7 mouse cellular contexts compared by ENCODE assay signal in genomic region chr5:100499831-100500304, GRCm38 (mm10). TPM values are rescaled to one million over a fixed set of nuclear protein-coding genes. Genes with fewer than 3 reads are reported as not detected.
DNase-seq lines count a peak whose midpoint lies in the region.

No protein-coding gene starts in this region.

- no peaks in the 10 kb centered on the region for H3K27me3 ChIP-seq in forebrain, embryonic 10.5 days (ENCODE audit: poor library complexity, severe bottlenecking)
- no peaks in the 10 kb centered on the region for H3K27me3 ChIP-seq in hindbrain, embryonic 10.5 days (ENCODE audit: insufficient read depth, poor library complexity, severe bottlenecking)

- no peak overlapping the region for H3K27ac ChIP-seq in brown adipose tissue, adult 24 weeks (replicated peaks; ENCODE audit: low read depth, low read length)
- H3K27ac ChIP-seq in forebrain, embryonic 10.5 days: peak overlapping the region; percentile 88
- peak overlapping the region; percentile 89 for H3K27ac ChIP-seq in hindbrain, embryonic 10.5 days

- intact Hi-C loops in left cerebral cortex, postnatal 25 days (cut with DNase I): loop anchor here (1.0 to 2.0 kb wide), 3 partner anchors 18 to 84 kb away; partner anchors contain the start of genes Cops4 and Sec31a

- peak overlapping the region; percentile 71 for H3K4me3 ChIP-seq in brown adipose tissue, adult 24 weeks (ENCODE audit: insufficient read depth, low read depth, low read length)
- H3K4me3 ChIP-seq in forebrain, embryonic 10.5 days: peak overlapping the region; percentile 90
- peak overlapping the region; percentile 87 for H3K4me3 ChIP-seq in hindbrain, embryonic 10.5 days

- peaks cover 3% of the 10 kb centered on the region for H3K4me1 ChIP-seq in brown adipose tissue, adult 24 weeks (ENCODE audit: control insufficient read depth, insufficient read depth, insufficient read length, low read length)
- H3K4me1 ChIP-seq in forebrain, embryonic 10.5 days: peaks cover 32% of the 10 kb centered on the region
- H3K4me1 ChIP-seq in hindbrain, embryonic 10.5 days (replicated peaks): peaks cover 24% of the 10 kb centered on the region

- no peaks in the 10 kb centered on the region for H3K36me3 ChIP-seq in forebrain, embryonic 10.5 days (replicated peaks)
- H3K36me3 ChIP-seq in hindbrain, embryonic 10.5 days: no peaks in the 10 kb centered on the region

- peak; percentile 66 for DNase-seq in Muller cell, postnatal 12 days (ENCODE audit: inconsistent ontology term)
- peak; percentile 58 for DNase-seq in forebrain, embryonic 10.5 days (ENCODE audit: extremely low spot score, low spot score)
- peak; percentile 64 for DNase-seq in hindbrain, embryonic 10.5 days (ENCODE audit: low spot score)
- peak; percentile 47 to 67 for DNase-seq in left cerebral cortex, postnatal 25 days (ENCODE audit: low spot score in 2 of 2)
- DNase-seq in mesoderm, embryonic 11.5 days (ENCODE audit: low read depth, low spot score): peak; percentile 57
- DNase-seq in spleen, adult 12 weeks (ENCODE audit: low spot score): peak; percentile 49

- no peaks in the 10 kb centered on the region for H3K9me3 ChIP-seq in forebrain, embryonic 10.5 days
- H3K9me3 ChIP-seq in hindbrain, embryonic 10.5 days: no peaks in the 10 kb centered on the region

- 0% methylated on average over 41 of the region's 41 CpGs for WGBS in forebrain, embryonic 10.5 days
- WGBS in hindbrain, embryonic 10.5 days: 4% methylated on average over 41 of the region's 41 CpGs

RNA-seq across cellular contexts. Expression of gene Lin54, which starts 0.6 kb away (rescaled TPM):
- polyA plus RNA-seq in brown adipose tissue, adult 24 weeks (2012; ENCODE audit: insufficient read depth, insufficient read length, missing spikeins): 3.7 and 5.3 TPM in 2 replicates
- polyA plus RNA-seq in forebrain, embryonic 10.5 days (2016; fragmentation: Nextera tagmentation; extraction: Ambion mirVana): 14.6 and 16.8 TPM in 2 replicates
- 13.0 and 15.5 TPM in 2 replicates for polyA plus RNA-seq in hindbrain, embryonic 10.5 days (2016; fragmentation: Nextera tagmentation; extraction: Ambion mirVana)
- 10 to 100 TPM; 16.2 to 23.6 TPM for total RNA-seq in left cerebral cortex, postnatal 25 days (2021)

RNA-seq across cellular contexts. Expression of gene Cops4, which starts 18.2 kb away (rescaled TPM):
- 50.0 and 61.2 TPM in 2 replicates for polyA plus RNA-seq in brown adipose tissue, adult 24 weeks (2012; ENCODE audit: insufficient read depth, insufficient read length, missing spikeins)
- polyA plus RNA-seq in forebrain, embryonic 10.5 days (2016; fragmentation: Nextera tagmentation; extraction: Ambion mirVana): 245 TPM in 2 replicates
- 224 and 228 TPM in 2 replicates for polyA plus RNA-seq in hindbrain, embryonic 10.5 days (2016; fragmentation: Nextera tagmentation; extraction: Ambion mirVana)
- 10 to 100 TPM; 79.6 to 83.2 TPM for total RNA-seq in left cerebral cortex, postnatal 25 days (2021)
